Mouse (Mus musculus) kidney, postnatal 0 days (tissue): ENCODE measurements around the gene Elavl4. TPM values are rescaled to one million over a fixed set of nuclear protein-coding genes. Genes with fewer than 3 reads are reported as not detected.

ENCODE experiments used
- ATAC-seq: fragments of 200-750 bp; cut with Nextera tagmentation; replicated peaks from 2 replicates; pipeline ENCODE4 v1.8.0; 2017; ENCODE audit warnings: low read depth, moderate number of reproducible peaks, moderate TSS enrichment, moderate library complexity; ENCODE audit not compliant: low FRiP score
- DNase-seq: peaks from one replicate; pipeline ENCODE4 v3.0.0-alpha.2; 2016; ENCODE audit warnings: low spot score
- H3K27ac ChIP-seq: fragments of 300-500 bp; sonication (generic); 2 replicates; pipeline ENCODE4 v1.5.1; 2014; ENCODE audit warnings: mild to moderate bottlenecking
- H3K27me3 ChIP-seq: fragments of 300-500 bp; sonication (generic); 2 replicates; pipeline ENCODE4 v1.6.1; 2014; ENCODE audit warnings: low read length, mixed read lengths; ENCODE audit not compliant: insufficient read depth
- H3K36me3 ChIP-seq: fragments of 300-500 bp; sonication (generic); 2 replicates; pipeline ENCODE4 v1.6.1; 2014; ENCODE audit warnings: low read length, mixed read lengths; ENCODE audit not compliant: insufficient read depth
- H3K4me1 ChIP-seq: fragments of 300-500 bp; sonication (generic); replicated peaks from 2 replicates; pipeline ENCODE4 v1.6.1; 2014; ENCODE audit warnings: antibody characterized with exemption, low read length, mixed read lengths; ENCODE audit not compliant: insufficient read depth
- H3K4me2 ChIP-seq: fragments of 300-500 bp; sonication (generic); 2 replicates; pipeline ENCODE4 v1.6.1; 2014; ENCODE audit warnings: mild to moderate bottlenecking, low read length, moderate library complexity, mixed read lengths
- H3K4me3 ChIP-seq: fragments of 300-500 bp; sonication (generic); replicated peaks from 2 replicates; pipeline ENCODE4 v1.5.1; 2014; ENCODE audit warnings: low read depth, low read length
- H3K9ac ChIP-seq: fragments of 300-500 bp; sonication (generic); 2 replicates; pipeline ENCODE4 v1.6.1; 2014; ENCODE audit warnings: low read depth, low read length
- H3K9me3 ChIP-seq: fragments of 300-500 bp; sonication (generic); replicated peaks from 2 replicates; pipeline ENCODE4 v1.6.1; 2016; ENCODE audit warnings: low read length, inconsistent platforms, mixed read lengths
- CTCF ChIP-seq: IDR thresholded peaks from 2 replicates; pipeline ENCODE4 v1.5.1; 2016; ENCODE audit warnings: antibody characterized with exemption, low read depth, mild to moderate bottlenecking, moderate library complexity
- WGBS: fragments of 180-500 bp; shearing (Covaris S2); extraction: QIAGEN DNeasy Blood & Tissue Kit; methylation state at CpG from one replicate; pipeline ENCODE4 v1.1.7; 2014; 5-methylcytosine and 5-hydroxymethylcytosine counted together
- polyA plus RNA-seq: library from polyadenylated mRNA; unstranded; fragments of >200 nt; fragmentation: Nextera tagmentation; extraction: Ambion mirVana; gene quantifications from 2 replicates; pipeline ENCODE4 v1.2.1, GENCODE M21; 2015

Elavl4 gene
- polyA plus RNA-seq, 1 experiment from 2014 or later = 8.8 TPM

GRCm38 (mm10) chr4:110161600-110161999 lies 190.1 kb downstream of the Elavl4 start:
- no peak overlapping the region for H3K27ac ChIP-seq
- no peaks in the 10 kb centered on the region for H3K36me3 ChIP-seq
- WGBS = 57% methylated on average over 3 of the region's 3 CpGs
- H3K9ac ChIP-seq = no peak overlapping the region
- H3K4me1 ChIP-seq = no peaks in the 10 kb centered on the region
- no peaks in the 10 kb centered on the region for H3K27me3 ChIP-seq
- no peak overlapping the region for H3K4me3 ChIP-seq
- ATAC-seq = no peak
- peak; percentile 3 for DNase-seq
- no peak overlapping the region for H3K4me2 ChIP-seq
- H3K9me3 ChIP-seq = no peaks in the 10 kb centered on the region
- TF ChIP-seq CTCF = no peak

GRCm38 (mm10) chr4:110157515-110158159 lies 194.1 kb downstream of the Elavl4 start:
- 22% methylated on average over 3 of the region's 3 CpGs for WGBS
- no peaks in the 10 kb centered on the region for H3K27me3 ChIP-seq
- no peaks in the 10 kb centered on the region for H3K36me3 ChIP-seq
- no peaks in the 10 kb centered on the region for H3K9me3 ChIP-seq
- H3K4me1 ChIP-seq = no peaks in the 10 kb centered on the region
- DNase-seq (no peak), ATAC-seq (no peak)
- H3K27ac ChIP-seq = no peak overlapping the region
- no peak overlapping the region for H3K4me3 ChIP-seq
- no peak overlapping the region for H3K4me2 ChIP-seq
- no peak overlapping the region for H3K9ac ChIP-seq
- no peak for TF ChIP-seq CTCF

DNA sequence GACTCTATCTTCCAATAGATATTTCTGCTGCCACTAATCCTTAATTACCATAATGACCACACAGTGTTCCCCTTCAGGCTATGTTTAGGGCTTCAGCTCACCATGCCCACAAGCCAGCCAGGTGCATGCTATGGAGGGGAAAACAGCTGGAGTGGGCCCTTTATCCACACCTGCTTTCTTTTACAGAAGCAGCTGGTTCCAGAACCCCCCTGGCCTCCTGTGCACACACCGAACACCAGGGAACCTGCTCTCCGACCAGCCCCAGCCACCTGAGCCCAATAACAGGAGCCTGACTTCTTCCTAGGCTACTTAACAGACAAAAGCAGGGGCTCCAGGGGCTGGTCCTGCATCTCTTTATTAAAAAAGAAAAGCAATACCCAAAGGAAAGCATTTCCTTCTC lies 195.8 kb downstream of the Elavl4 start:
- no peak overlapping the region for H3K4me2 ChIP-seq
- no peaks in the 10 kb centered on the region for H3K9me3 ChIP-seq
- ATAC-seq (no peak), DNase-seq (no peak)
- WGBS = 70% methylated on average over 2 of the region's 2 CpGs
- no peaks in the 10 kb centered on the region for H3K27me3 ChIP-seq
- H3K4me3 ChIP-seq = no peak overlapping the region
- no peak for TF ChIP-seq CTCF
- H3K4me1 ChIP-seq = no peaks in the 10 kb centered on the region
- no peaks in the 10 kb centered on the region for H3K36me3 ChIP-seq
- H3K27ac ChIP-seq = no peak overlapping the region
- no peak overlapping the region for H3K9ac ChIP-seq

Other genes with a start within 250 kb of the Elavl4 start
- 0.28 and 0.60 TPM in 2 replicates for gene Agbl4, start 45.8 kb upstream of the Elavl4 start, polyA plus RNA-seq